Mouse (Mus musculus) kidney, postnatal 0 days (tissue): ENCODE measurements around the gene Gm12394. TPM values are rescaled to one million over a fixed set of nuclear protein-coding genes. Genes with fewer than 3 reads are reported as not detected.

Experiments
- ATAC-seq: fragments of 200-750 bp; cut with Nextera tagmentation; replicated peaks from 2 replicates; pipeline ENCODE4 v1.8.0; 2017; ENCODE audit warnings: low read depth, moderate number of reproducible peaks, moderate TSS enrichment, moderate library complexity; ENCODE audit not compliant: low FRiP score
- DNase-seq: peaks from one replicate; pipeline ENCODE4 v3.0.0-alpha.2; 2016; ENCODE audit warnings: low spot score
- H3K27ac ChIP-seq: fragments of 300-500 bp; sonication (generic); 2 replicates; pipeline ENCODE4 v1.5.1; 2014; ENCODE audit warnings: mild to moderate bottlenecking
- H3K27me3 ChIP-seq: fragments of 300-500 bp; sonication (generic); 2 replicates; pipeline ENCODE4 v1.6.1; 2014; ENCODE audit warnings: low read length, mixed read lengths; ENCODE audit not compliant: insufficient read depth
- H3K36me3 ChIP-seq: fragments of 300-500 bp; sonication (generic); 2 replicates; pipeline ENCODE4 v1.6.1; 2014; ENCODE audit warnings: low read length, mixed read lengths; ENCODE audit not compliant: insufficient read depth
- H3K4me1 ChIP-seq: fragments of 300-500 bp; sonication (generic); replicated peaks from 2 replicates; pipeline ENCODE4 v1.6.1; 2014; ENCODE audit warnings: antibody characterized with exemption, low read length, mixed read lengths; ENCODE audit not compliant: insufficient read depth
- H3K4me2 ChIP-seq: fragments of 300-500 bp; sonication (generic); 2 replicates; pipeline ENCODE4 v1.6.1; 2014; ENCODE audit warnings: mild to moderate bottlenecking, low read length, moderate library complexity, mixed read lengths
- H3K4me3 ChIP-seq: fragments of 300-500 bp; sonication (generic); replicated peaks from 2 replicates; pipeline ENCODE4 v1.5.1; 2014; ENCODE audit warnings: low read depth, low read length
- H3K9ac ChIP-seq: fragments of 300-500 bp; sonication (generic); 2 replicates; pipeline ENCODE4 v1.6.1; 2014; ENCODE audit warnings: low read depth, low read length
- H3K9me3 ChIP-seq: fragments of 300-500 bp; sonication (generic); replicated peaks from 2 replicates; pipeline ENCODE4 v1.6.1; 2016; ENCODE audit warnings: low read length, inconsistent platforms, mixed read lengths
- CTCF ChIP-seq: IDR thresholded peaks from 2 replicates; pipeline ENCODE4 v1.5.1; 2016; ENCODE audit warnings: antibody characterized with exemption, low read depth, mild to moderate bottlenecking, moderate library complexity
- WGBS: fragments of 180-500 bp; shearing (Covaris S2); extraction: QIAGEN DNeasy Blood & Tissue Kit; methylation state at CpG from one replicate; pipeline ENCODE4 v1.1.7; 2014; 5-methylcytosine and 5-hydroxymethylcytosine counted together
- polyA plus RNA-seq: library from polyadenylated mRNA; unstranded; fragments of >200 nt; fragmentation: Nextera tagmentation; extraction: Ambion mirVana; gene quantifications from 2 replicates; pipeline ENCODE4 v1.2.1, GENCODE M21; 2015

The Gm12394 gene
- polyA plus RNA-seq, 1 experiment from 2014 or later, result 0.14 TPM

- no peaks in the 10 kb centered on the region for H3K36me3 ChIP-seq
- ATAC-seq (no peak), DNase-seq (no peak)
- no peaks in the 10 kb centered on the region for H3K9me3 ChIP-seq
- TF ChIP-seq CTCF, result no peak
- H3K27ac ChIP-seq, result no peak overlapping the region
- H3K4me3 ChIP-seq, result no peak overlapping the region
- no peaks in the 10 kb centered on the region for H3K4me1 ChIP-seq
- 75% methylated on average over 2 of the region's 2 CpGs for WGBS
- H3K4me2 ChIP-seq, result no peak overlapping the region
- H3K9ac ChIP-seq, result no peak overlapping the region
- H3K27me3 ChIP-seq, result no peaks in the 10 kb centered on the region
Measured at GRCm38 (mm10) chr4:42877657-42878056, 21.1 kb upstream of the Gm12394 start.

- no peak; the same call in 1 of the 2 replicates for ATAC-seq
- no peaks in the 10 kb centered on the region for H3K4me1 ChIP-seq
- H3K9me3 ChIP-seq, result no peaks in the 10 kb centered on the region
- no peaks in the 10 kb centered on the region for H3K27me3 ChIP-seq
- no peak overlapping the region for H3K4me2 ChIP-seq
- no peaks in the 10 kb centered on the region for H3K36me3 ChIP-seq
- peak; percentile 80 for TF ChIP-seq CTCF
- no peak overlapping the region for H3K27ac ChIP-seq
- H3K4me3 ChIP-seq, result no peak overlapping the region
- no peak overlapping the region for H3K9ac ChIP-seq
- WGBS, result 28% methylated on average over 5 of the region's 5 CpGs
- DNase-seq, result peak; percentile 89
Measured at GRCm38 (mm10) chr4:42876586-42877291, 20.2 kb upstream of the Gm12394 start.

- H3K27ac ChIP-seq, result no peak within 1 kb of the TSS
- no peaks in the 10 kb centered on the region for H3K9me3 ChIP-seq
- no peaks in the 10 kb centered on the region for H3K36me3 ChIP-seq
- TF ChIP-seq CTCF, result no peak
- DNase-seq, result no peak
- H3K4me3 ChIP-seq, result no peak within 1 kb of the TSS
- 90% methylated on average over 7 of the region's 7 CpGs for WGBS
- H3K4me1 ChIP-seq, result no peaks in the 10 kb centered on the region
- ATAC-seq, result no peak
- H3K9ac ChIP-seq, result no peak within 1 kb of the TSS
- H3K4me2 ChIP-seq, result no peak within 1 kb of the TSS
- H3K27me3 ChIP-seq, result no peaks in the 10 kb centered on the region
Measured at GRCm38 (mm10) chr4:42874134-42874533, 17.6 kb upstream of the Gm12394 start, which contains the start of gene Fam205c. Fam205c (minus strand) TSS chr4:42874234.

GRCm38 (mm10) chr4:42872746-42873435, 16.3 kb upstream of the Gm12394 start:
- no peak for TF ChIP-seq CTCF
- no peak overlapping the region for H3K27ac ChIP-seq
- no peaks in the 10 kb centered on the region for H3K36me3 ChIP-seq
- no peaks in the 10 kb centered on the region for H3K27me3 ChIP-seq
- WGBS, result 68% methylated on average over 16 of the region's 16 CpGs
- ATAC-seq, result no peak
- no peaks in the 10 kb centered on the region for H3K4me1 ChIP-seq
- H3K9me3 ChIP-seq, result no peaks in the 10 kb centered on the region
- no peak for DNase-seq
- no peak overlapping the region for H3K9ac ChIP-seq
- no peak overlapping the region for H3K4me2 ChIP-seq
- H3K4me3 ChIP-seq, result no peak overlapping the region

GRCm38 (mm10) chr4:42872151-42872550, 15.6 kb upstream of the Gm12394 start:
- Histone ChIP-seq H3K9me3 (no peaks in the 10 kb centered on the region), H3K4me2 (no peak overlapping the region), H3K27me3 (no peaks in the 10 kb centered on the region), H3K36me3 (no peaks in the 10 kb centered on the region), H3K4me1 (no peaks in the 10 kb centered on the region), H3K4me3 (no peak overlapping the region), H3K27ac (no peak overlapping the region), H3K9ac (no peak overlapping the region)
- ATAC-seq (no peak), DNase-seq (no peak)
- 94% methylated on average over 7 of the region's 7 CpGs for WGBS
- TF ChIP-seq CTCF, result no peak

- DNase-seq (peak; percentile 64), ATAC-seq (no peak)
- Histone ChIP-seq H3K27me3 (no peaks in the 10 kb centered on the region), H3K36me3 (no peaks in the 10 kb centered on the region), H3K27ac (no peak overlapping the region), H3K4me1 (no peaks in the 10 kb centered on the region), H3K4me2 (no peak overlapping the region), H3K4me3 (no peak overlapping the region), H3K9ac (no peak overlapping the region), H3K9me3 (no peaks in the 10 kb centered on the region)
- 76% methylated on average over 5 of the region's 5 CpGs for WGBS
- TF ChIP-seq CTCF, result peak; percentile 64
Measured at GRCm38 (mm10) chr4:42870748-42871147, 14.2 kb upstream of the Gm12394 start.
